Mouse (Mus musculus) c-Kit-positive CD71-negative TER-119-negative erythroid progenitor cells, embryonic 14.5 days (primary cell): ENCODE measurements around the gene Clk4.

ENCODE experiments used
- DNase-seq: peaks from one replicate; pipeline ENCODE4 v3.0.0-alpha.2; 2013; ENCODE audit warnings: low read depth

Clk4 gene

GRCm38 (mm10) chr11:51311846-51312245 is 50.3 kb downstream of the Clk4 start:
- DNase-seq = no peak

GRCm38 (mm10) chr11:51315991-51316810 is 54.7 kb downstream of the Clk4 start:
- no peak for DNase-seq

- DNase-seq = no peak
Observed at GRCm38 (mm10) chr11:51320609-51321008, 59.1 kb downstream of the Clk4 start.

- DNase-seq = no peak
Observed at GRCm38 (mm10) chr11:51326908-51327307, 65.4 kb downstream of the Clk4 start.

GRCm38 (mm10) chr11:51328387-51328942 is 66.9 kb downstream of the Clk4 start:
- no peak for DNase-seq

GRCm38 (mm10) chr11:51329837-51330714 is 68.5 kb downstream of the Clk4 start:
- DNase-seq = no peak
